Mouse (Mus musculus) heart, adult 2 months (tissue): ENCODE measurements at regions not wholly inside any gene's neighbourhood (a gene's known extent, or its start where the extent isn't known, plus 50 kb on each side); places are given as distances from the start of the nearest gene placed in this dataset.

Experiments
- DNase-seq, 2 experiments: peaks; one replicate each; pipeline ENCODE4 v3.0.0; 2021
- H3K27ac ChIP-seq: fragments of 200-600 bp; 2 replicates; pipeline ENCODE4 v1.8.1; 2022
- H3K27me3 ChIP-seq: fragments of 200-500 bp; 2 replicates; pipeline ENCODE4 v1.6.1; 2012; ENCODE audit warnings: mild to moderate bottlenecking, low read length, inconsistent platforms, mixed read lengths; ENCODE audit not compliant: control insufficient read depth, insufficient read depth
- H3K36me3 ChIP-seq: fragments of 200-500 bp; 2 replicates; pipeline ENCODE4 v1.6.1; 2012; ENCODE audit warnings: low read length, inconsistent platforms; ENCODE audit not compliant: control insufficient read depth, insufficient read depth
- H3K4me1 ChIP-seq: fragments of 200-500 bp; 2 replicates; pipeline ENCODE4 v1.6.1; 2011; ENCODE audit warnings: low read length; ENCODE audit not compliant: control insufficient read depth, insufficient read depth
- H3K4me3 ChIP-seq: fragments of 200-600 bp; 2 replicates; pipeline ENCODE4 v1.8.1; 2022
- H3K79me2 ChIP-seq: fragments of 200-500 bp; replicated peaks from 2 replicates; pipeline ENCODE4 v1.6.1; 2012; ENCODE audit warnings: mild to moderate bottlenecking, inconsistent platforms, low read length, moderate library complexity, mixed read lengths; ENCODE audit not compliant: control insufficient read depth, insufficient read depth
- H3K9ac ChIP-seq: fragments of 200-500 bp; 2 replicates; pipeline ENCODE4 v1.6.1; 2012; ENCODE audit warnings: low read depth, mild to moderate bottlenecking, control low read depth, inconsistent platforms, low read length, mixed read lengths
- CTCF ChIP-seq: fragments of 200-600 bp; IDR thresholded peaks from 2 replicates; pipeline ENCODE4 v1.8.1; 2022; ENCODE audit warnings: antibody characterized with exemption, mild to moderate bottlenecking, moderate library complexity
- EP300 ChIP-seq: fragments of 200-500 bp; IDR thresholded peaks from 2 replicates; pipeline ENCODE4 v1.6.1; 2011; ENCODE audit warnings: low read depth, low read length, control low read depth; ENCODE audit not compliant: insufficient read depth
- POLR2A ChIP-seq: fragments of 200-500 bp; IDR thresholded peaks from 2 replicates; pipeline ENCODE4 v1.6.1; 2011; ENCODE audit warnings: mild to moderate bottlenecking, low read depth, low read length, control low read depth; ENCODE audit not compliant: insufficient read depth
- WGBS: fragments of 180-500 bp; shearing (Covaris S2); methylation state at CpG from one replicate; pipeline ENCODE4 v1.1.7; 2018; 5-methylcytosine and 5-hydroxymethylcytosine counted together
- intact Hi-C: fragments of 180-260 bp; cut with DNase I; formaldehyde crosslinking; loops from one replicate; pipeline ENCODE4 v1.15.1; 2025

- DNase-seq: no peak
- no peak overlapping the region for H3K4me3 ChIP-seq
- no peak overlapping the region for H3K9ac ChIP-seq
- no peak overlapping the region for H3K27ac ChIP-seq
- H3K79me2 ChIP-seq: no peaks in the 10 kb centered on the region
- WGBS: 22% methylated on average over 4 of the region's 4 CpGs
- intact Hi-C loops: no loop called here
- H3K27me3 ChIP-seq: no peaks in the 10 kb centered on the region
- TF ChIP-seq CTCF (no peak), POLR2A (no peak), EP300 (no peak)
- H3K36me3 ChIP-seq: no peaks in the 10 kb centered on the region
- no peaks in the 10 kb centered on the region for H3K4me1 ChIP-seq
These were observed 373.2 kb upstream of the Arpp21 start for GRCm38 (mm10) chr9:112608932-112609331.

GRCm38 (mm10) chr9:112607221-112607620, 371.5 kb upstream of the Arpp21 start:
- Histone ChIP-seq H3K79me2 (no peaks in the 10 kb centered on the region), H3K27me3 (no peaks in the 10 kb centered on the region), H3K4me1 (no peaks in the 10 kb centered on the region), H3K9ac (no peak overlapping the region), H3K4me3 (no peak overlapping the region), H3K27ac (no peak overlapping the region), H3K36me3 (no peaks in the 10 kb centered on the region)
- DNase-seq: no peak
- TF ChIP-seq POLR2A (no peak), EP300 (no peak), CTCF (no peak)
- WGBS: 69% methylated on average over 3 of the region's 3 CpGs
- intact Hi-C loops: no loop called here

GRCm38 (mm10) chr9:112595731-112596130, 360.0 kb upstream of the Arpp21 start:
- Histone ChIP-seq H3K4me1 (no peaks in the 10 kb centered on the region), H3K4me3 (no peak overlapping the region), H3K27ac (no peak overlapping the region), H3K36me3 (no peaks in the 10 kb centered on the region), H3K27me3 (no peaks in the 10 kb centered on the region), H3K79me2 (no peaks in the 10 kb centered on the region), H3K9ac (no peak overlapping the region)
- TF ChIP-seq EP300 (no peak), POLR2A (no peak), CTCF (no peak)
- DNase-seq: no peak
- intact Hi-C loops: no loop called here

- intact Hi-C loops: no loop called here
- no peaks in the 10 kb centered on the region for H3K36me3 ChIP-seq
- TF ChIP-seq EP300: no peak
- TF ChIP-seq POLR2A: no peak
- TF ChIP-seq CTCF: no peak
- H3K4me1 ChIP-seq: no peaks in the 10 kb centered on the region
- no peak overlapping the region for H3K9ac ChIP-seq
- H3K27me3 ChIP-seq: no peaks in the 10 kb centered on the region
- no peaks in the 10 kb centered on the region for H3K79me2 ChIP-seq
- 73% methylated on average over 3 of the region's 3 CpGs for WGBS
- no peak overlapping the region for H3K4me3 ChIP-seq
- no peak overlapping the region for H3K27ac ChIP-seq
- no peak for DNase-seq
These were observed 354.5 kb upstream of the Arpp21 start for GRCm38 (mm10) chr9:112590241-112590640.

- Histone ChIP-seq H3K27ac (no peak overlapping the region), H3K9ac (no peak overlapping the region), H3K4me1 (no peaks in the 10 kb centered on the region), H3K27me3 (no peaks in the 10 kb centered on the region), H3K79me2 (no peaks in the 10 kb centered on the region), H3K4me3 (no peak overlapping the region), H3K36me3 (no peaks in the 10 kb centered on the region)
- intact Hi-C loops: no loop called here
- WGBS: 59% methylated on average over 3 of the region's 3 CpGs
- no peak for DNase-seq
- no peak for TF ChIP-seq POLR2A
- TF ChIP-seq EP300: no peak
- no peak for TF ChIP-seq CTCF
These were observed 337.6 kb upstream of the Arpp21 start for GRCm38 (mm10) chr9:112573316-112573715.

GRCm38 (mm10) chr9:112561348-112561747, 325.6 kb upstream of the Arpp21 start:
- H3K36me3 ChIP-seq: no peaks in the 10 kb centered on the region
- TF ChIP-seq POLR2A (no peak), EP300 (no peak), CTCF (no peak)
- H3K27ac ChIP-seq: no peak overlapping the region
- H3K27me3 ChIP-seq: no peaks in the 10 kb centered on the region
- no peak overlapping the region for H3K9ac ChIP-seq
- H3K79me2 ChIP-seq: no peaks in the 10 kb centered on the region
- DNase-seq: no peak
- no peak overlapping the region for H3K4me3 ChIP-seq
- intact Hi-C loops: no loop called here
- no peaks in the 10 kb centered on the region for H3K4me1 ChIP-seq
